Mouse (Mus musculus): Measurements from ENCODE around the gene Zbp1. TPM values are rescaled to one million over a fixed set of nuclear protein-coding genes. Genes with fewer than 3 reads are reported as not detected.

The Zbp1 gene
- polyA plus RNA-seq, 1 experiment from 2014 or later, result 0.28 TPM

GRCm38 (mm10) chr2:173205563-173206099 lies 13.1 kb downstream of the Zbp1 start:
- WGBS, result 94% methylated on average over 14 of the region's 14 CpGs
- Histone ChIP-seq H3K4me2 (replicated peaks) (no peak overlapping the region), H3K4me3 (no peak overlapping the region), H3K9ac (no peak overlapping the region), H3K9me3 (replicated peaks) (peaks cover 5% of the 10 kb centered on the region; the same call in 1 of the 2 replicates), H3K27me3 (no peaks in the 10 kb centered on the region), H3K36me3 (no peaks in the 10 kb centered on the region), H3K4me1 (0 out of 2 replicates have a peak, but pooled peaks cover 2% of the 10 kb centered on the region), H3K27ac (no peak overlapping the region)
- ATAC-seq (ENCODE audit: low FRiP score), result no peak

- no peaks in the 10 kb centered on the region for H3K36me3 ChIP-seq
- H3K4me3 ChIP-seq, result no peak overlapping the region
- H3K4me2 ChIP-seq (replicated peaks), result no peak overlapping the region
- H3K4me1 ChIP-seq, result 0 out of 2 replicates have a peak, but pooled peaks cover 2% of the 10 kb centered on the region
- H3K9ac ChIP-seq, result no peak overlapping the region
- no peak overlapping the region for H3K27ac ChIP-seq
- H3K27me3 ChIP-seq, result no peaks in the 10 kb centered on the region
- no peak for ATAC-seq (ENCODE audit: low FRiP score)
- H3K9me3 ChIP-seq (replicated peaks), result peaks cover 5% of the 10 kb centered on the region; the same call in 1 of the 2 replicates
- 53% methylated on average over 4 of the region's 4 CpGs for WGBS
Measured at GRCm38 (mm10) chr2:173204671-173205070, 14.1 kb downstream of the Zbp1 start.

DNA sequence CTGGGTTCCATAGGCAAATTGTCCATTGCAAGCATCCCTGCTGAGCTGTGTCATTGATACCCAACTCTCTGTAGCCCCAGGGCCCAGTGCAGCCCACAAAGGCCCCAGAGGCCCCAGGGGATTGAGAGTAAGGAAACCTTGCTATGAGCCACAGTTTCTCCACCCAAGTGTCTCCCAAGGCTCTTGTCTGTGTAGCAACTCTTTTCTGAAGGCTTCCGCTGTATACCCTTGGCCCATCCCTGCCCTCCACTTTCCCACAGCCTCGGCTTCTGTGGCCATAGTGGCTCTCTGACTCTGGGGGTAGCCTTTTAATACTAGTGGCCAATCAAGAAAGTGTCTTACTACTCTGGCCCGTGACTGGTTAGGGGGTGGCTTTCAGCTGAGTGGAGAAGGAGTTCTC lies 15.0 kb downstream of the Zbp1 start:
- no peak overlapping the region for H3K4me3 ChIP-seq
- H3K36me3 ChIP-seq, result no peaks in the 10 kb centered on the region
- H3K4me2 ChIP-seq (replicated peaks), result no peak overlapping the region
- WGBS, result 85% methylated on average over 3 of the region's 3 CpGs
- H3K9ac ChIP-seq, result no peak overlapping the region
- no peak for ATAC-seq (ENCODE audit: low FRiP score)
- 0 out of 2 replicates have a peak, but pooled peaks cover 2% of the 10 kb centered on the region for H3K4me1 ChIP-seq
- no peaks in the 10 kb centered on the region for H3K27me3 ChIP-seq
- H3K27ac ChIP-seq, result no peak overlapping the region
- H3K9me3 ChIP-seq (replicated peaks), result peaks cover 5% of the 10 kb centered on the region; the same call in 1 of the 2 replicates

DNA sequence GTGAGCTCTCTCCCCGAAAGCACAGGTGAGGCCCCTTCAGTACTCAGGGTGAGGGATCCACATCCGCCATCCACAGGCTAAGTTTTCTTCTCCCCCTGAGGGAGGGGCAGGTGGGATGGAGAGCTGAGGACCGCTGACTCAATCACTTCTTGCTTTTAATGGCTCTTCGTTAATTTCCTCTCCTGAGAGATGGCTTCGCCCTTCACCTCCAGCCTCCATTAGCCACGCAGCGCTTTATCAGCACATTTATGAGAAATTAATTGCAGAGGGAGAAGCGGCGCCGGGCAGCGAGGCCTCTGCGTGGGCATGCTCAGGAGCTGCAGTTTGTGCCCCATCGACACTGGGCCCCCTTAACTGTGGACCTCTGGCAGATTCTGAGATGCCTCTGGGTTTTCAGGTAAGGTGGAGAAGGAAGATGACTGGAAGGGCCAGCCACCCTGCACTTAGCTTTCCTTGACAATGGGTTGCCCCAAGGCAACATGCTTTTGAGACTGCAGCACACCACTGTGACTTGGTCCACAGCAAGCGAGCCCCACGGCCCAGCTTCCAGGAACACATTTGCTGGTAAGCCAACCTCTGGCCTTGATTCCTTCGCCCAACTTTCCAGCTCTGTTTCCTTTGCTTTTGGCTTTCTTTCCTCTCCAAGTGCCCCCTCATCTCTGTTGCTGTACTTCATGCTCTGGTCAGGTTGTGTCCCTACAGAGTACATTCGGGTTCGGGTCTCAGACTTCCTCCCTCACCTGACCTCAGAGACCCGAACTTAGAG lies 15.6 kb downstream of the Zbp1 start:
- Histone ChIP-seq H3K27ac (no peak overlapping the region), H3K9me3 (replicated peaks) (peaks cover 5% of the 10 kb centered on the region; the same call in 1 of the 2 replicates), H3K4me1 (0 out of 2 replicates have a peak, but pooled peaks cover 2% of the 10 kb centered on the region), H3K4me2 (replicated peaks) (no peak overlapping the region), H3K9ac (no peak overlapping the region), H3K27me3 (no peaks in the 10 kb centered on the region), H3K36me3 (no peaks in the 10 kb centered on the region), H3K4me3 (no peak overlapping the region)
- no peak for ATAC-seq (ENCODE audit: low FRiP score)
- 82% methylated on average over 19 of the region's 19 CpGs for WGBS

DNA sequence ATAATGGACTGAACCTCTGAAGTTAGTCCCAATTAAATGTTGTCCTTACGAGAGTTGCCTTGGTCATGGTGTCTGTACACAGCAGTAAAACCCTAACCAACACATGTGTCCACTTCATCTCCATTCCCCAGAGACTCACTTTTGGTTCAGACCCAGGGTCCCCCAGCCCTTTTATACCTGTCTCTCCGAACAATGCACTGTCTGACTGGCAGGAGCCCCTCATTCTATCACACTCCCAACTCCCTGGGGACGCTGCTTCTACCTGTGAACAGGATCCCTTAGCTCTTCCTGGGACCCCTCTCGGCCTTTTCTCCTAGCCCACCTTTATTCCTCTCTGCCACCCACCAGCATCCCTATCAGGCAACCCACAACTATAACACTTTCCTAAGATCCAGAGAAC lies 23.9 kb downstream of the Zbp1 start:
- ATAC-seq (ENCODE audit: low FRiP score), result no peak

GRCm38 (mm10) chr2:173187182-173187855 lies 31.4 kb downstream of the Zbp1 start:
- Histone ChIP-seq H3K36me3 (no peaks in the 10 kb centered on the region), H3K4me3 (no peak overlapping the region), H3K4me1 (0 out of 2 replicates have a peak, but pooled peaks cover 4% of the 10 kb centered on the region), H3K9me3 (replicated peaks) (no peaks in the 10 kb centered on the region), H3K27ac (no peak overlapping the region), H3K4me2 (replicated peaks) (no peak overlapping the region), H3K27me3 (peaks cover 11% of the 10 kb centered on the region; the same call in 1 of the 2 replicates), H3K9ac (no peak overlapping the region)
- WGBS, result 42% methylated on average over 8 of the region's 8 CpGs
- no peak for ATAC-seq (ENCODE audit: low FRiP score)

More for the DNA sequence above, 23.9 kb downstream of the Zbp1 start:
- Histone ChIP-seq H3K27ac (no peak overlapping the region), H3K9ac (no peak overlapping the region), H3K36me3 (no peaks in the 10 kb centered on the region), H3K4me3 (no peak overlapping the region), H3K9me3 (replicated peaks) (no peaks in the 10 kb centered on the region), H3K27me3 (no peaks in the 10 kb centered on the region; the same call in 1 of the 2 replicates), H3K4me2 (replicated peaks) (no peak overlapping the region), H3K4me1 (no peaks in the 10 kb centered on the region)
- WGBS, result 88% methylated on average over 4 of the region's 4 CpGs

GRCm38 (mm10) chr2:173186047-173186943 lies 32.4 kb downstream of the Zbp1 start:
- Histone ChIP-seq H3K9me3 (replicated peaks) (no peaks in the 10 kb centered on the region), H3K4me3 (no peak overlapping the region), H3K4me1 (0 out of 2 replicates have a peak, but pooled peaks cover 4% of the 10 kb centered on the region), H3K36me3 (no peaks in the 10 kb centered on the region), H3K4me2 (replicated peaks) (no peak overlapping the region), H3K9ac (no peak overlapping the region), H3K27ac (no peak overlapping the region), H3K27me3 (peaks cover 11% of the 10 kb centered on the region; the same call in 1 of the 2 replicates)
- WGBS, result 33% methylated on average over 26 of the region's 26 CpGs
- peak; percentile 65 for ATAC-seq (ENCODE audit: low FRiP score)

DNA sequence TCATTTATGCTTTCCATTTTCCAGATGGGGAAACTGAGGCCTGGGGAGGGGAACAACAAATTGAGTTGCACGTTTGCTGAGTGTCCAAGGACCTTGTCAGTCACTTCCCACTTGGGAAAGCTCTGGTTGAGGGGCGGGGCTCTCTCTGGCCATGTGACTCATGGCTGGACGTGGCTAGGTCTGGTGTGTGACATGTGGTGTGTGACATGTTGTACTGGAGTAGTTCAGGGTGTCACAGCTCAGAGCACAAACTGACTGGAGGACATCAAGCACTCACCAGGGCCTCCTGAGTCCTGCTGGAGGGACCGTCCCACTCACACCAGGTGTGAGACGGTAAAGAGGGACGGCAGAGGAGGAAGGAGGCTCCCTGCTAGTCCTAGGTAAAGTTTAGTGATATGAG lies 33.4 kb downstream of the Zbp1 start:
- Histone ChIP-seq H3K4me3 (no peak overlapping the region), H3K4me2 (replicated peaks) (no peak overlapping the region), H3K36me3 (no peaks in the 10 kb centered on the region), H3K9ac (no peak overlapping the region), H3K4me1 (0 out of 2 replicates have a peak, but pooled peaks cover 4% of the 10 kb centered on the region), H3K27me3 (peaks cover 16% of the 10 kb centered on the region; the same call in 1 of the 2 replicates), H3K27ac (no peak overlapping the region), H3K9me3 (replicated peaks) (no peaks in the 10 kb centered on the region)
- ATAC-seq (ENCODE audit: low FRiP score), result no peak
- 72% methylated on average over 6 of the region's 6 CpGs for WGBS

- Histone ChIP-seq H3K27ac (no peak overlapping the region), H3K4me3 (no peak overlapping the region), H3K27me3 (peaks cover 16% of the 10 kb centered on the region; the same call in 1 of the 2 replicates), H3K9ac (no peak overlapping the region), H3K9me3 (replicated peaks) (no peaks in the 10 kb centered on the region), H3K4me2 (replicated peaks) (no peak overlapping the region), H3K36me3 (no peaks in the 10 kb centered on the region), H3K4me1 (0 out of 2 replicates have a peak, but pooled peaks cover 4% of the 10 kb centered on the region)
- 66% methylated on average over 11 of the region's 11 CpGs for WGBS
- ATAC-seq (ENCODE audit: low FRiP score), result no peak
Measured at GRCm38 (mm10) chr2:173184475-173185080, 34.1 kb downstream of the Zbp1 start.

GRCm38 (mm10) chr2:173183836-173184460 lies 34.8 kb downstream of the Zbp1 start:
- Histone ChIP-seq H3K4me1 (0 out of 2 replicates have a peak, but pooled peaks cover 4% of the 10 kb centered on the region), H3K36me3 (no peaks in the 10 kb centered on the region), H3K4me3 (no peak overlapping the region), H3K9ac (no peak overlapping the region), H3K27ac (no peak overlapping the region), H3K4me2 (replicated peaks) (no peak overlapping the region), H3K27me3 (peaks cover 16% of the 10 kb centered on the region; the same call in 1 of the 2 replicates), H3K9me3 (replicated peaks) (no peaks in the 10 kb centered on the region)
- WGBS, result 12% methylated on average over 8 of the region's 8 CpGs
- no peak; the same call in 1 of the 2 replicates for ATAC-seq (ENCODE audit: low FRiP score)

- peaks cover 16% of the 10 kb centered on the region; the same call in 1 of the 2 replicates for H3K27me3 ChIP-seq
- H3K4me1 ChIP-seq, result 0 out of 2 replicates have a peak, but pooled peaks cover 4% of the 10 kb centered on the region
- 89% methylated on average over 10 of the region's 10 CpGs for WGBS
- H3K4me3 ChIP-seq, result no peak overlapping the region
- no peaks in the 10 kb centered on the region for H3K9me3 ChIP-seq (replicated peaks)
- no peaks in the 10 kb centered on the region for H3K36me3 ChIP-seq
- ATAC-seq (ENCODE audit: low FRiP score), result no peak
- no peak overlapping the region for H3K9ac ChIP-seq
- no peak overlapping the region for H3K27ac ChIP-seq
- no peak overlapping the region for H3K4me2 ChIP-seq (replicated peaks)
Measured at GRCm38 (mm10) chr2:173183311-173183710, 35.4 kb downstream of the Zbp1 start.
